Mouse (Mus musculus): ENCODE measurements at regions not wholly inside any gene's neighbourhood (a gene's known extent, or its start where the extent isn't known, plus 50 kb on each side); places are given as distances from the start of the nearest gene placed in this dataset.

DNA sequence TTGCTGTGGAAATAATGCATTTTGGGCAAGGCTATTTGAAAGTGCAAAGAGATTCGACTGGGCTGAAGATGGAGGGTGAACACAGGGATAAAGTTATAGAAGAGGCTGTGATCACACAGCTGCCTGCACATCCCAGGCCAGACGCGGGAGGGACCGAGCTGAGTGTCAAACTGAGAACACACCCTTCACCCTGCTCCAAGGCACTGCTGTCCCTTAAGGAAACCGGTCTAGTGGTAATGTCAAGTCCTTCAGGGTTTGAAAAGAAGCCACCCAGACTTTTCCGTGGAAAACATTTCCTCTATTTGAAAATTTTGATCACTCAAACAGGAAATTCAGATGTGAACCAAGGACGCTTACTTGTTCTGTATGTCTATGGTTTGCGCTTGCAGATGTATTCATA, 134.6 kb downstream of the Gm11011 start:
- no peak for TF ChIP-seq CTCF (IDR thresholded peaks at IDR 0.05; ENCODE audit: borderline replicate concordance, control insufficient read depth, extremely low read depth, insufficient read depth, low read length, poor library complexity)
- no peak for TF ChIP-seq POLR2A (IDR thresholded peaks at IDR 0.05; ENCODE audit: control insufficient read depth, extremely low read depth, insufficient read depth, low read length, poor library complexity)
- WGBS, result 89% methylated on average over 8 of the region's 8 CpGs
- H3K27me3 ChIP-seq (ENCODE audit: control insufficient read depth, insufficient read depth, low read length), result no peaks in the 10 kb centered on the region
- no peak overlapping the region for H3K27ac ChIP-seq (ENCODE audit: control insufficient read depth, insufficient read depth, low read length)
- H3K36me3 ChIP-seq (ENCODE audit: control insufficient read depth, insufficient read depth, low read length), result no peaks in the 10 kb centered on the region
- H3K4me3 ChIP-seq (ENCODE audit: control insufficient read depth, insufficient read depth, low read length), result no peak overlapping the region
- H3K4me1 ChIP-seq (replicated peaks; ENCODE audit: control insufficient read depth, insufficient read depth, low read length), result no peaks in the 10 kb centered on the region
- DNase-seq, result no peak

DNA sequence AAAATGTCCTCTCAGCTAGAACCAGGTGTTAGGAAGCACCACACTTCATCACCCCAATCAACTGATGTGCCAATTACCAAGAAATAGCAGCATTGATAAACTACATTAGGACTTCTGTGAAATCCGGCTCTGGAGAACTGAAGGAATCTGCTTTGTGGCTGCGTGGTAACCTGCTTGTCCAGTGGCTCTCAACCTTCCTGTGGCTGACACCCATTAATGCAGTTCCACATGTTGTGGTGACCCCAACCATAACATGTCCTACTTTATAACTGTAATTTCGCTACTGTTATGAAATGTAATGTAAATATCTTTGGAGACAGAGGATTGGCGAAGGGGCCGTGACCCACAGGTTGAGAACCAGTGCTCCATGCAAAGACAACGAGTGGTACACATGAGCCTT, 136.7 kb downstream of the Gm11011 start:
- H3K4me3 ChIP-seq (ENCODE audit: control insufficient read depth, insufficient read depth, low read length), result no peak overlapping the region
- WGBS, result 94% methylated on average over 6 of the region's 6 CpGs
- H3K36me3 ChIP-seq (ENCODE audit: control insufficient read depth, insufficient read depth, low read length), result no peaks in the 10 kb centered on the region
- DNase-seq, result no peak
- no peaks in the 10 kb centered on the region for H3K4me1 ChIP-seq (replicated peaks; ENCODE audit: control insufficient read depth, insufficient read depth, low read length)
- TF ChIP-seq CTCF (IDR thresholded peaks at IDR 0.05; ENCODE audit: borderline replicate concordance, control insufficient read depth, extremely low read depth, insufficient read depth, low read length, poor library complexity) (no peak), POLR2A (IDR thresholded peaks at IDR 0.05; ENCODE audit: control insufficient read depth, extremely low read depth, insufficient read depth, low read length, poor library complexity) (no peak)
- no peak overlapping the region for H3K27ac ChIP-seq (ENCODE audit: control insufficient read depth, insufficient read depth, low read length)
- no peaks in the 10 kb centered on the region for H3K27me3 ChIP-seq (ENCODE audit: control insufficient read depth, insufficient read depth, low read length)

DNA sequence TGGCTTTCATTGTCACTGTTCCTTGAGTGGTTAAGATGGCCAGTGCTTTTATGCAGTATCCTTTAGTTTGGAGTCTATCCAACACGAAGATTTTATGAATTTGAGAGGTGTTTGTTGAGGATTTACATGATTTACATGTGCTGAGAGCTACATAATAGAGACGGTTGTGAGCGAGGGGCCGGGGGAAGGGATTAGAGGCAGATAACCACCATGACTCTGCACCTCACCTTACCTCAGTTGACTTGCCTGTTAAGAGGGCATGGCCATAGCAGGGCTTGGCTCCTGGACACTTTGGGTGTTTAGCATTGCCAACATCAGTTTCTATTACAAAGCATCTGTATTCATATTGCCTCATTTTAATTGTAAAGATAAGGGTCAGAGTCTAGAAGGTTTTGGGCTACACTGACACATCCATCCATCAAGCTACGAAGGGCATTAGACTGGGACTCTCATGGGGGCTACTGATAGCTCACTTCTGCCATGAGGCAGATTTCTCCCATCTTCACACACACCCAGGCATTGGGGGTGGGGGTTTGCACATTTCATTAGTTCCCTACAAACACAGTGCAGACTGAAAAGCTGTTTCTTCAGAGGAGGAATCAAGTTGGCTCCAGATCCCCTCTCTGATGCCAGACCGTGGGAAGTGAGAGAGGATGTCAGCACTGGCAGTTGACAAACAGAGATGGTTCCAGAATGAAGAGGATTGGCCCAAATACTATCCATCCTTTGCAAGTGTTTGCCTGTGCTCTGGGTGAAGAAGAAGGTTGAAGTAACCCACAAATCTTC, 139.9 kb downstream of the Gm11011 start:
- Histone ChIP-seq H3K36me3 (ENCODE audit: control insufficient read depth, insufficient read depth, low read length) (no peaks in the 10 kb centered on the region), H3K4me1 (replicated peaks; ENCODE audit: control insufficient read depth, insufficient read depth, low read length) (no peaks in the 10 kb centered on the region), H3K4me3 (ENCODE audit: control insufficient read depth, insufficient read depth, low read length) (no peak overlapping the region), H3K27ac (ENCODE audit: control insufficient read depth, insufficient read depth, low read length) (no peak overlapping the region), H3K27me3 (ENCODE audit: control insufficient read depth, insufficient read depth, low read length) (no peaks in the 10 kb centered on the region)
- TF ChIP-seq CTCF (IDR thresholded peaks at IDR 0.05; ENCODE audit: borderline replicate concordance, control insufficient read depth, extremely low read depth, insufficient read depth, low read length, poor library complexity) (no peak), POLR2A (IDR thresholded peaks at IDR 0.05; ENCODE audit: control insufficient read depth, extremely low read depth, insufficient read depth, low read length, poor library complexity) (no peak)
- no peak for DNase-seq
- 83% methylated on average over 6 of the region's 6 CpGs for WGBS

DNA sequence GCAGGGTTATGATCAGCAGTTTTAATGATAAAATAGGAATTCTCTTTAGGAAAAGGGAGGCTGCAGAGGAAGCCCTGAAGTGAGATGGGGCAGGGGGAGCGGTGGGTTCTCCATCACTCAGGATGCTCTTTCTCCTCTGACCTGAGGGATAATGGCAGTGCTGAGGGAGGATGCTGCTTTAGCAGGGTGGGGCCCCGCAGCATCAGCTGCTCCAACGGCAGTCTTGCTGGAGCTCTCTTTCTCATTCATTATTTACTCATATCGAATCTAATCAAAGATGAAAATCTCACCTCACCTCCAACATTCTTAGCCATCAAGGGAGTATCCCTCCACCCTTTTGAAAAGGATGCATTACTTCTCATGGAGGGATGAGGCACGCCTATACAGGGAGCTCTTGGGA, 141.7 kb downstream of the Gm11011 start:
- WGBS, result 94% methylated on average over 5 of the region's 5 CpGs
- Histone ChIP-seq H3K27ac (ENCODE audit: control insufficient read depth, insufficient read depth, low read length) (no peak overlapping the region), H3K27me3 (ENCODE audit: control insufficient read depth, insufficient read depth, low read length) (no peaks in the 10 kb centered on the region), H3K4me3 (ENCODE audit: control insufficient read depth, insufficient read depth, low read length) (no peak overlapping the region), H3K36me3 (ENCODE audit: control insufficient read depth, insufficient read depth, low read length) (no peaks in the 10 kb centered on the region), H3K4me1 (replicated peaks; ENCODE audit: control insufficient read depth, insufficient read depth, low read length) (no peaks in the 10 kb centered on the region)
- DNase-seq, result no peak
- no peak for TF ChIP-seq POLR2A (IDR thresholded peaks at IDR 0.05; ENCODE audit: control insufficient read depth, extremely low read depth, insufficient read depth, low read length, poor library complexity)
- no peak for TF ChIP-seq CTCF (IDR thresholded peaks at IDR 0.05; ENCODE audit: borderline replicate concordance, control insufficient read depth, extremely low read depth, insufficient read depth, low read length, poor library complexity)

DNA sequence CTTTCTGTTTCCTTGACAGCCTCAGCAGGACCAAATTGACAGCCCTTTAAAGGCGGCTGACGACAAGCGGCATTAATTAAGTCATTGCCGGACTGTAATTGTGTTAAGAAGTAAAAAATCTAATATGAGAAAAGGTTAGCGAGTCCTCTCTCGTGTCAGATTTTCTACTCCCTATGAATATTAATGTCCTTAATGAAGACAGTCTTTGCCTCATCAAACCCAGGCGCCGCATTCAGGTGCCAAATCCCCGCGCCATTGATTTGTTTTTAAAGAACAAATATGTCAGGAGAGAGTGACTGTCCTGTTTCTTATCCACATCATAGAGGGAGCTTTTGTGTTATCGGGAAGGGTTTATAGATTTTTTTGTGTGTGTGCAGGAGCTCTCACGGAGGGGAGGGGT, 142.2 kb downstream of the Gm11011 start:
- 97% methylated on average over 12 of the region's 12 CpGs for WGBS
- H3K4me3 ChIP-seq (ENCODE audit: control insufficient read depth, insufficient read depth, low read length), result no peak overlapping the region
- TF ChIP-seq CTCF (IDR thresholded peaks at IDR 0.05; ENCODE audit: borderline replicate concordance, control insufficient read depth, extremely low read depth, insufficient read depth, low read length, poor library complexity), result no peak
- TF ChIP-seq POLR2A (IDR thresholded peaks at IDR 0.05; ENCODE audit: control insufficient read depth, extremely low read depth, insufficient read depth, low read length, poor library complexity), result no peak
- no peaks in the 10 kb centered on the region for H3K36me3 ChIP-seq (ENCODE audit: control insufficient read depth, insufficient read depth, low read length)
- H3K27ac ChIP-seq (ENCODE audit: control insufficient read depth, insufficient read depth, low read length), result no peak overlapping the region
- H3K27me3 ChIP-seq (ENCODE audit: control insufficient read depth, insufficient read depth, low read length), result no peaks in the 10 kb centered on the region
- no peaks in the 10 kb centered on the region for H3K4me1 ChIP-seq (replicated peaks; ENCODE audit: control insufficient read depth, insufficient read depth, low read length)
- no peak for DNase-seq

DNA sequence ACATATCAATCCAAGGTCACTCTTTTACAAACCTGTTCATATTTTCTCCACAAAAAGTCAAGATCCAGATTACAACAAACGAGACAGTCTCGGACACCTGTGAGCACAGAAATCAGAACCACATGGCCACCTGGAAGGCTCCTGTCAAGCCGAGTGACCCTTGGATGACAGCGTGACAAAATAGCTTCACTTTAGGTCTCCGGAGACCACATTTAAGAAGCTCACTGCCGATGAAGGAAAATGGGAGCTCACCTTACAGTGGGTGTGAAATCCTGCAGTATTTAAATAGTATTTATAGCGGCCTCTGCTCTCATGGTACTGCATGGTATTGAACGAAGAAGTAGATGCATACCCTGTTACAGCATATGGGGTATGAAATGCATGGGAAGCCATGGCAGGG, 144.3 kb downstream of the Gm11011 start:
- no peak for TF ChIP-seq CTCF (IDR thresholded peaks at IDR 0.05; ENCODE audit: borderline replicate concordance, control insufficient read depth, extremely low read depth, insufficient read depth, low read length, poor library complexity)
- no peak for TF ChIP-seq POLR2A (IDR thresholded peaks at IDR 0.05; ENCODE audit: control insufficient read depth, extremely low read depth, insufficient read depth, low read length, poor library complexity)
- no peaks in the 10 kb centered on the region for H3K36me3 ChIP-seq (ENCODE audit: control insufficient read depth, insufficient read depth, low read length)
- H3K4me3 ChIP-seq (ENCODE audit: control insufficient read depth, insufficient read depth, low read length), result no peak overlapping the region
- H3K4me1 ChIP-seq (replicated peaks; ENCODE audit: control insufficient read depth, insufficient read depth, low read length), result no peaks in the 10 kb centered on the region
- no peak overlapping the region for H3K27ac ChIP-seq (ENCODE audit: control insufficient read depth, insufficient read depth, low read length)
- no peaks in the 10 kb centered on the region for H3K27me3 ChIP-seq (ENCODE audit: control insufficient read depth, insufficient read depth, low read length)
- WGBS, result 91% methylated on average over 8 of the region's 8 CpGs
- DNase-seq, result no peak

Measured in thymus, adult 2 months (tissue).